Mouse (Mus musculus): ENCODE results near the gene Mas1.

DNA sequence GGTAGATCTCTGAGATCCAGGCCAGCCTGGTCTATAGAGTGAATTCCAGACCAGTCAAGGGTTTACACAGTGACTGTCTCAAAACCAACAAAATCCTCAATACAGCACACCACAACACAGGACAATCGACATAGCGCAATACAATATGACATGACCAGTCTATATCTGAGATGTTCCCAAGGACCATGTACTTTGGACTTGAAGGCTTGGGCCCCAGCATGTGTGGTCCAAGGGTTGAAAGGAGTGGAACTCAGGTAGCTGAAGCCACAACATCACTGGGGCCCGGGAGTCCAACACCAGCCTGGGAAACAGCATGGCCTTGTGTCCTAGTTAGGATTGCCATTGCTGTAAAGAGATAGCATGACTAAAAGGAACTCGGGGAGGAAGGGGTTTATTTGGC is 35.3 kb downstream of the Mas1 start:
- TF ChIP-seq POLR2A (IDR thresholded peaks at IDR 0.05; ENCODE audit: borderline replicate concordance, control insufficient read depth, low read depth, low read length) (no peak), CTCF (IDR thresholded peaks at IDR 0.05; ENCODE audit: control insufficient read depth, insufficient read depth, low read length) (no peak)
